Mouse (Mus musculus): ENCODE data around the gene Akr1e1. TPM values are rescaled to one million over a fixed set of nuclear protein-coding genes. Genes with fewer than 3 reads are reported as not detected.

The Akr1e1 gene
- 22.7 and 27.5 TPM in 2 replicates for polyA plus RNA-seq (2015; fragmentation: Nextera tagmentation; extraction: Ambion mirVana)

- peak; percentile 100 for ATAC-seq
- TF ChIP-seq EP300 (IDR thresholded peaks at IDR 0.05) (peak; percentile 55), CTCF (IDR thresholded peaks at IDR 0.05) (no peak)
- DNase-seq (ENCODE audit: low spot score) = peak; percentile 97
- Histone ChIP-seq H3K9me3 (ENCODE audit: low read length) (no peaks in the 10 kb centered on the region), H3K9ac (replicated peaks; ENCODE audit: low read depth) (peak within 1 kb of the TSS; percentile 62), H3K36me3 (ENCODE audit: insufficient read depth, low read length) (no peaks in the 10 kb centered on the region), H3K27ac (ENCODE audit: low read length) (peak within 1 kb of the TSS; percentile 71), H3K4me1 (ENCODE audit: insufficient read depth, low read depth, low read length) (no peaks in the 10 kb centered on the region), H3K4me2 (replicated peaks; ENCODE audit: low read depth, low read length) (peak within 1 kb of the TSS; percentile 68), H3K27me3 (replicated peaks; ENCODE audit: insufficient read depth, low read length) (no peaks in the 10 kb centered on the region), H3K4me3 (ENCODE audit: low read depth, low read length) (peak within 1 kb of the TSS; percentile 54)
- WGBS = 4% methylated on average over 10 of the region's 10 CpGs
Observed at GRCm38 (mm10) chr13:4608961-4609409, at the start of gene Akr1e1. Gene Akr1e1, minus strand, starts transcription at chr13:4609174.

GRCm38 (mm10) chr13:4658346-4658745, 49.4 kb upstream of the Akr1e1 start:
- Histone ChIP-seq H3K27ac (ENCODE audit: low read length) (no peak overlapping the region), H3K4me2 (replicated peaks; ENCODE audit: low read depth, low read length) (no peak overlapping the region), H3K4me3 (ENCODE audit: low read depth, low read length) (no peak overlapping the region), H3K9me3 (ENCODE audit: low read length) (no peaks in the 10 kb centered on the region), H3K4me1 (ENCODE audit: insufficient read depth, low read depth, low read length) (no peaks in the 10 kb centered on the region), H3K9ac (replicated peaks; ENCODE audit: low read depth) (no peak overlapping the region), H3K36me3 (ENCODE audit: insufficient read depth, low read length) (no peaks in the 10 kb centered on the region), H3K27me3 (replicated peaks; ENCODE audit: insufficient read depth, low read length) (no peaks in the 10 kb centered on the region)
- WGBS = 81% methylated on average over 5 of the region's 5 CpGs
- TF ChIP-seq EP300 (IDR thresholded peaks at IDR 0.05) (no peak), CTCF (IDR thresholded peaks at IDR 0.05) (no peak)
- no peak for ATAC-seq
- DNase-seq (ENCODE audit: low spot score) = no peak

GRCm38 (mm10) chr13:4656277-4657146, 47.5 kb upstream of the Akr1e1 start:
- H3K4me1 ChIP-seq (ENCODE audit: insufficient read depth, low read depth, low read length) = no peaks in the 10 kb centered on the region
- no peak overlapping the region for H3K4me2 ChIP-seq (replicated peaks; ENCODE audit: low read depth, low read length)
- WGBS = 89% methylated on average over 16 of the region's 16 CpGs
- H3K36me3 ChIP-seq (ENCODE audit: insufficient read depth, low read length) = no peaks in the 10 kb centered on the region
- H3K27ac ChIP-seq (ENCODE audit: low read length) = no peak overlapping the region
- no peak overlapping the region for H3K9ac ChIP-seq (replicated peaks; ENCODE audit: low read depth)
- no peak for ATAC-seq
- TF ChIP-seq EP300 (IDR thresholded peaks at IDR 0.05) (no peak), CTCF (IDR thresholded peaks at IDR 0.05) (no peak)
- H3K9me3 ChIP-seq (ENCODE audit: low read length) = no peaks in the 10 kb centered on the region
- no peak overlapping the region for H3K4me3 ChIP-seq (ENCODE audit: low read depth, low read length)
- H3K27me3 ChIP-seq (replicated peaks; ENCODE audit: insufficient read depth, low read length) = no peaks in the 10 kb centered on the region
- DNase-seq (ENCODE audit: low spot score) = no peak

- Histone ChIP-seq H3K36me3 (ENCODE audit: insufficient read depth, low read length) (no peaks in the 10 kb centered on the region), H3K9me3 (ENCODE audit: low read length) (no peaks in the 10 kb centered on the region), H3K4me2 (replicated peaks; ENCODE audit: low read depth, low read length) (no peak overlapping the region), H3K9ac (replicated peaks; ENCODE audit: low read depth) (no peak overlapping the region), H3K27ac (ENCODE audit: low read length) (no peak overlapping the region), H3K4me3 (ENCODE audit: low read depth, low read length) (no peak overlapping the region), H3K4me1 (ENCODE audit: insufficient read depth, low read depth, low read length) (no peaks in the 10 kb centered on the region), H3K27me3 (replicated peaks; ENCODE audit: insufficient read depth, low read length) (no peaks in the 10 kb centered on the region)
- 55% methylated on average over 3 of the region's 3 CpGs for WGBS
- ATAC-seq = no peak
- no peak for DNase-seq (ENCODE audit: low spot score)
- TF ChIP-seq CTCF (IDR thresholded peaks at IDR 0.05) (no peak), EP300 (IDR thresholded peaks at IDR 0.05) (no peak)
Observed at GRCm38 (mm10) chr13:4650190-4650589, 41.2 kb upstream of the Akr1e1 start.

- Histone ChIP-seq H3K9me3 (ENCODE audit: low read length) (no peaks in the 10 kb centered on the region), H3K27me3 (replicated peaks; ENCODE audit: insufficient read depth, low read length) (no peaks in the 10 kb centered on the region), H3K4me2 (replicated peaks; ENCODE audit: low read depth, low read length) (no peak overlapping the region), H3K4me3 (ENCODE audit: low read depth, low read length) (no peak overlapping the region), H3K27ac (ENCODE audit: low read length) (no peak overlapping the region), H3K9ac (replicated peaks; ENCODE audit: low read depth) (no peak overlapping the region), H3K4me1 (ENCODE audit: insufficient read depth, low read depth, low read length) (no peaks in the 10 kb centered on the region), H3K36me3 (ENCODE audit: insufficient read depth, low read length) (no peaks in the 10 kb centered on the region)
- DNase-seq (ENCODE audit: low spot score) = no peak
- no peak for TF ChIP-seq EP300 (IDR thresholded peaks at IDR 0.05)
- no peak for TF ChIP-seq CTCF (IDR thresholded peaks at IDR 0.05)
- whole genome bisulfite sequencing = 88% methylated on average over 3 of the region's 3 CpGs
- no peak for ATAC-seq
Observed at GRCm38 (mm10) chr13:4645248-4645647, 36.3 kb upstream of the Akr1e1 start.

GRCm38 (mm10) chr13:4610902-4611301, 1.9 kb upstream of the Akr1e1 start:
- Histone ChIP-seq H3K36me3 (ENCODE audit: insufficient read depth, low read length) (no peaks in the 10 kb centered on the region), H3K4me1 (ENCODE audit: insufficient read depth, low read depth, low read length) (no peaks in the 10 kb centered on the region), H3K27me3 (replicated peaks; ENCODE audit: insufficient read depth, low read length) (no peaks in the 10 kb centered on the region), H3K4me2 (replicated peaks; ENCODE audit: low read depth, low read length) (no peak overlapping the region), H3K4me3 (ENCODE audit: low read depth, low read length) (no peak overlapping the region), H3K9me3 (ENCODE audit: low read length) (no peaks in the 10 kb centered on the region), H3K9ac (replicated peaks; ENCODE audit: low read depth) (no peak overlapping the region), H3K27ac (ENCODE audit: low read length) (no peak overlapping the region)
- ATAC-seq (no peak), DNase-seq (ENCODE audit: low spot score) (peak; percentile 31)
- TF ChIP-seq EP300 (IDR thresholded peaks at IDR 0.05) (no peak), CTCF (IDR thresholded peaks at IDR 0.05) (peak; percentile 22)
